Mouse (Mus musculus): ENCODE measurements at regions not wholly inside any gene's neighbourhood (a gene's known extent, or its start where the extent isn't known, plus 50 kb on each side); places are given as distances from the start of the nearest gene placed in this dataset.

DNA sequence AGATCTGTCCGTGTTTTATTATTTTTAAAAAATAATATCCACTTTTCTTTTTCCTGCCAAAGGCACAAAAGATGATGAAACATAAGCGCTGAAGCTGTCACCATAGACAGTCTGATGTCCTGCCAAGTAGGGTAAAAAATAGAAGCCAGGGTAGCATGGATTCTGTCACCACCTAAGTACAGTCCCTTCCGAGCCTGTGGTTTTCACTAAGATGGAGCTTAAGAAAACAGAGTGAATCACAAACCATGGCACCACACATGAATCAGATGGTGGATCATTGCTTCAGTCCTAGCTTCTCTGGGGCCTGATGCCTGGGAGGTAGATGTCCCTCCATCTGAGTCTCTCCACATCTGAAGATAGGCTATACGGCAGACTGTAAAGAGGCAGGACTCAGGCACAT lies 55.9 kb upstream of the Fmod start:
- no peak for DNase-seq (ENCODE audit: low spot score in 2 of 2)

DNA sequence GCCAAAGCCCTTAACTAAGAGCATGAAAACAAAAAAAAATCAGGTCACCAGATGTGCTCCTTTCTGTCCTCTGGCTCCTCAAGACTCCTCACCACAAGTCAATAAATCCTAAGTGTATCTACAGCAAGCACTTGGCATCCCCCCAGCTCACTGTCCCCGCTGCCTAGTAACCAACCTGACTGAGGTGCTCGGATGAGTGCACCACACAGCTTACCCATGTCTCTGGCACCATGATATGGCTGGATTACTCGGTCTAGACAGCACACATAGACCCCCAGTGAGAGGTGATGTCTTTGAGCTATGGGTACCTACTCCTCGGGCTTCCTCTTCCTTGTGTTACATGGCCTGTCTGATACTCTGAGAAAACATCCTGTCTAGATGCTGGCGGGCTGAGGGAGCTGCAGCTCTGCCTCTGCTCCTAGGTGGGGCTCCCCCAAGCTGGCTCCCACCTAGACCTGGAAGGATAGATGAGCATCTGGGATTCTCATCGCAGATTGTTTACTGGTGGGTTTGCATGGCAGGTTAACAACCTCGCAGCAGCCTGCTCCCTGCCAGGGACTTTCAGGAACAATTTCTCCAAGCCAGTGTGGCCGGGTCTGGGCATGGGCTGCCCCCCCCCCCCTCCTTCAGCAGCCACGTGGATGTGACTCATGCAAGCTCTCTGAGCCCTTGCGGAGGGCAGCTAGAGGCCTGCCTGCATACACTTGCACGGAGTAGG lies 57.2 kb upstream of the Prelp start:
- peak; percentile 55 to 57 for DNase-seq (ENCODE audit: low spot score in 2 of 2)

DNA sequence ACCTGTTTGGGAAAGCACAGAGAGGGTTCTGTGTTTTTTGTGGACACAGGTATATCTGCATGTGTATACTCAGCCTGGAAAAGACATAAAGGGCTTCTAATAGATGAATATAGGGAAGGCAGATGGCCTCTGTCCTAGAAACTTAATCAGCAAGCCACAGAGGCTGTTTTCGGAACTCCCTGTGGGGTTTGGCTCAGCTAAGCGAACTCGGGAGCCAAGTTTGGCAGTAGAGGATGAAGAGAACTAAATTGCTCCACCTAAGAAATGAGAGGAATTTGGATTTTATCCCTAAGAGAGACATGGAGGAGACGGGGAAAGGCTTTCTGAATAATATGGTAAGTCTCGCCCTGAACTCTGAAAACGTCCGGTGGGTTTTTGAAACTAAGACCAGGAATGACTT lies 56.0 kb upstream of the Prelp start:
- DNase-seq (ENCODE audit: low spot score in 2 of 2) = peak in 1 of 2 experiments; percentile 55

DNA sequence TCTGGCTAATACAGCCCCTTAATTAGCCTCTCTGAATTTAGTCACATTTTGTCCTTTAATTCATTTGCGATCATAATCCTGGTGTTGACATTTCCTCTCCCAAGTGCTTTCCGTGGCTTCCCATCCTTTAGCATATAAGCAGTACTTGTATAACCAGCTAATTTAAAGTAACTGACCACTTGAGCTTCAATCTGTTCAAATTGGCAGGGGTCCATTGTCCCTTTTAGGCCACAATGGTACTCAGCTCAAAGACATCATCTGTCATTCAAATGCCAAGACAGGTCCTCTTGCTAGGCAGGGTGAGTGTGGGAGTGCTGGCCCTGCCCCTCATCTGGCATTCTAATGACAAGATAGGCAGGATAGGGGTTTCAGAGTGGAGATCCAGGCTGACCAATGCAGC lies 52.6 kb upstream of the Prelp start:
- no peak for DNase-seq (ENCODE audit: low spot score in 2 of 2)

- no peak for DNase-seq (ENCODE audit: low spot score in 2 of 2)
Observed at GRCm38 (mm10) chr1:133971290-133971689, 50.1 kb upstream of the Prelp start.
